Mouse (Mus musculus) megakaryocyte, embryonic 14.5 days (primary cell): ENCODE measurements around the gene Thap4. TPM values are rescaled to one million over a fixed set of nuclear protein-coding genes. Genes with fewer than 3 reads are reported as not detected.
"Not testable (repeated sequence)": the region's sequence is repeated elsewhere in the genome, so short reads cannot be mapped to it uniquely, and the experiment has no call there.

Source experiments
- H3K27me3 ChIP-seq: replicated peaks from 2 replicates; pipeline ENCODE3; 2012; ENCODE audit warnings: inconsistent platforms
- H3K36me3 ChIP-seq: replicated peaks from 2 replicates; pipeline ENCODE3; 2012; ENCODE audit warnings: low read length, inconsistent platforms, mixed read lengths
- H3K4me1 ChIP-seq: 2 replicates; pipeline ENCODE4 v1.6.1; 2012; ENCODE audit warnings: inconsistent platforms
- H3K4me3 ChIP-seq: replicated peaks from 2 replicates; pipeline ENCODE3; 2012; ENCODE audit warnings: moderate library complexity, mild to moderate bottlenecking, inconsistent platforms
- H3K9me3 ChIP-seq: 2 replicates; pipeline ENCODE4 v1.6.1; 2012; ENCODE audit warnings: inconsistent platforms
- FLI1 ChIP-seq: IDR thresholded peaks from 2 replicates; pipeline ENCODE4 v1.6.1; 2012; ENCODE audit warnings: low read length, inconsistent platforms, mixed read lengths
- GATA1 ChIP-seq: IDR thresholded peaks from 3 replicates; pipeline ENCODE4 v1.6.1; 2012; ENCODE audit warnings: mixed read lengths, low read length, inconsistent platforms, borderline replicate concordance
- polyA plus RNA-seq: library from polyadenylated mRNA; stranded (reverse); fragments of >175 nt; gene quantifications from 2 replicates; pipeline ENCODE4 v1.2.3, GENCODE M21; 2012; ENCODE audit warnings: low replicate concordance; ENCODE audit not compliant: insufficient read depth

Thap4 gene
- polyA plus RNA-seq, 1 experiment: 40.4 TPM

- Histone ChIP-seq H3K4me1 (peaks cover 19% of the 10 kb centered on the region), H3K4me3 (no peak overlapping the region), H3K27me3 (no peaks in the 10 kb centered on the region), H3K36me3 (peaks cover 73% of the 10 kb centered on the region), H3K9me3 (peaks cover 7% of the 10 kb centered on the region; the same call in 1 of the 2 replicates)
- TF ChIP-seq GATA1: no peak
- TF ChIP-seq FLI1: no peak
Observed at GRCm38 (mm10) chr1:93769901-93770300, 15.2 kb upstream of the Thap4 start.

- Histone ChIP-seq H3K9me3 (peaks cover 7% of the 10 kb centered on the region; the same call in 1 of the 2 replicates), H3K4me1 (peaks cover 22% of the 10 kb centered on the region), H3K27me3 (no peaks in the 10 kb centered on the region), H3K4me3 (no peak overlapping the region), H3K36me3 (peaks cover 50% of the 10 kb centered on the region)
- TF ChIP-seq GATA1: no peak
- TF ChIP-seq FLI1: no peak
Observed at GRCm38 (mm10) chr1:93767600-93767999, 12.9 kb upstream of the Thap4 start.

GRCm38 (mm10) chr1:93764871-93765591 lies 10.4 kb upstream of the Thap4 start:
- peaks cover 25% of the 10 kb centered on the region for H3K4me1 ChIP-seq

GRCm38 (mm10) chr1:93763531-93763930 lies 8.9 kb upstream of the Thap4 start:
- not testable (repeated sequence) for H3K9me3 ChIP-seq, H3K27me3 ChIP-seq, H3K4me3 ChIP-seq
- Histone ChIP-seq H3K36me3 (peaks cover 18% of the 10 kb centered on the region), H3K4me1 (peaks cover 40% of the 10 kb centered on the region)

More at GRCm38 (mm10) chr1:93764871-93765591, 10.4 kb upstream of the Thap4 start:
- H3K36me3 ChIP-seq: peaks cover 33% of the 10 kb centered on the region
- 0 out of 2 replicates have a peak, but pooled peaks cover 4% of the 10 kb centered on the region for H3K9me3 ChIP-seq
- H3K4me3 ChIP-seq: peak overlapping the region; percentile 17
- no peak for TF ChIP-seq GATA1
- no peaks in the 10 kb centered on the region for H3K27me3 ChIP-seq

GRCm38 (mm10) chr1:93760076-93760475 lies 5.4 kb upstream of the Thap4 start:
- no peaks in the 10 kb centered on the region for H3K9me3 ChIP-seq
- peaks cover 6% of the 10 kb centered on the region for H3K36me3 ChIP-seq
- no peak overlapping the region for H3K4me3 ChIP-seq
- H3K4me1 ChIP-seq: peaks cover 65% of the 10 kb centered on the region
- TF ChIP-seq FLI1 (no peak), GATA1 (no peak)
- no peaks in the 10 kb centered on the region for H3K27me3 ChIP-seq

- no peak for TF ChIP-seq GATA1
- peaks cover 59% of the 10 kb centered on the region for H3K4me1 ChIP-seq
- no peak overlapping the region for H3K4me3 ChIP-seq
- H3K36me3 ChIP-seq: peaks cover 4% of the 10 kb centered on the region
- no peaks in the 10 kb centered on the region for H3K27me3 ChIP-seq
- no peaks in the 10 kb centered on the region for H3K9me3 ChIP-seq
Observed at GRCm38 (mm10) chr1:93756154-93756553, 1.5 kb upstream of the Thap4 start.

- Histone ChIP-seq H3K4me1 (peaks cover 59% of the 10 kb centered on the region), H3K36me3 (peaks cover 5% of the 10 kb centered on the region), H3K9me3 (no peaks in the 10 kb centered on the region), H3K4me3 (peak overlapping the region; percentile 99), H3K27me3 (no peaks in the 10 kb centered on the region)
- TF ChIP-seq FLI1 (no peak), GATA1 (no peak)
Observed at GRCm38 (mm10) chr1:93755618-93756017, 954 bp upstream of the Thap4 start.

GRCm38 (mm10) chr1:93755291-93755610 lies 587 bp upstream of the Thap4 start:
- no peaks in the 10 kb centered on the region for H3K27me3 ChIP-seq
- TF ChIP-seq FLI1: no peak
- no peak for TF ChIP-seq GATA1
- no peaks in the 10 kb centered on the region for H3K9me3 ChIP-seq
- H3K36me3 ChIP-seq: peaks cover 9% of the 10 kb centered on the region
- peaks cover 59% of the 10 kb centered on the region for H3K4me1 ChIP-seq
- H3K4me3 ChIP-seq: peak overlapping the region; percentile 99

GRCm38 (mm10) chr1:93753911-93754572 lies 622 bp downstream of the Thap4 start:
- no peaks in the 10 kb centered on the region for H3K9me3 ChIP-seq
- H3K27me3 ChIP-seq: no peaks in the 10 kb centered on the region
- H3K4me3 ChIP-seq: peak overlapping the region; percentile 99
- H3K4me1 ChIP-seq: peaks cover 59% of the 10 kb centered on the region
- H3K36me3 ChIP-seq: peaks cover 21% of the 10 kb centered on the region
- TF ChIP-seq FLI1 (no peak), GATA1 (no peak)

- H3K4me3 ChIP-seq: no peak within 1 kb of the TSS
- H3K27me3 ChIP-seq: no peaks in the 10 kb centered on the region
- no peak for TF ChIP-seq FLI1
- no peak for TF ChIP-seq GATA1
- no peaks in the 10 kb centered on the region for H3K9me3 ChIP-seq
- peaks cover 42% of the 10 kb centered on the region for H3K4me1 ChIP-seq
- H3K36me3 ChIP-seq: peaks cover 25% of the 10 kb centered on the region
Observed at GRCm38 (mm10) chr1:93751290-93751689, 3.4 kb downstream of the Thap4 start, which contains the start of gene Atg4b. Gene Atg4b (plus strand): TSS chr1:93751500.
